8 mouse cellular contexts compared by ENCODE assay signal in genomic region chr14:60633961-60634864, GRCm38 (mm10). TPM values are rescaled to one million over a fixed set of nuclear protein-coding genes. Genes with fewer than 3 reads are reported as not detected.
A peak's percentile ranks its signal among the peaks of the same experiment; 100 is the strongest.
DNase-seq lines count a peak whose midpoint lies in the region; ATAC-seq lines count a peak whose summit lies in the region.

TSS of gene Spata13 (plus strand) at chr14:60634001.

- intact Hi-C loops in gastrocnemius, postnatal 14 days (cut with DNase I; ENCODE audit: low total_unique reads): no loop called here
- intact Hi-C loops in left cerebral cortex, postnatal 10 days (cut with DNase I): no loop called here

- ATAC-seq in megakaryocyte-erythroid progenitor cell, adult 5-6 weeks (replicated peaks; ENCODE audit: low FRiP score, low TSS enrichment, poor library complexity, severe bottlenecking): peak; percentile 92

- peak; percentile 94 to 96 for DNase-seq in adrenal gland, adult 18-20 months (ENCODE audit: low spot score in 2 of 2)
- DNase-seq in embryo, embryonic 10 days (ENCODE audit: low spot score): peak; percentile 98
- peak; percentile 80 for DNase-seq in gastrocnemius, postnatal 14 days
- DNase-seq in induced T-regulatory cell, adult 2 months (ENCODE audit: low read depth): peak; percentile 89
- DNase-seq in left cerebral cortex, postnatal 10 days (ENCODE audit: extremely low spot score in 1 of 2, low spot score in 2 of 2): peak; percentile 52 to 90
- peak; percentile 53 for DNase-seq in right cerebral cortex, postnatal 25 days
- DNase-seq in urinary bladder, postnatal 4 days (ENCODE audit: low spot score in 2 of 2): peak; percentile 87 to 91

RNA-seq across cellular contexts. Expression of gene Spata13, which starts in this region (rescaled TPM):
- 100 to 1,000 TPM in 1 of 2 experiments, 10 to 100 TPM in 1; 95.8 to 130 TPM for total RNA-seq in adrenal gland, adult 18-20 months (2021)
- total RNA-seq in gastrocnemius, postnatal 14 days (2021): 10 to 100 TPM in 1 of 2 experiments, 1 to 10 TPM in 1; 8.4 to 15.3 TPM
- 10 to 100 TPM; 15.8 to 18.9 TPM for total RNA-seq in left cerebral cortex, postnatal 10 days (2021)
- 1.7 and 2.7 TPM in 2 replicates for total RNA-seq in megakaryocyte-erythroid progenitor cell, adult 5-6 weeks (2014; fragmentation: Nextera tagmentation)
- total RNA-seq in megakaryocyte-erythroid progenitor cell, adult 5-6 weeks (2017): 3.0 and 3.4 TPM in 2 replicates

Comparison
In these comparisons a context has a peak if more than half of its experiments do, and no peak if none do; other contexts are left out.
1. Peak in every context shown above with its lines: DNase-seq and ATAC-seq.
2. RNA of gene Spata13 (total RNA-seq): 95.8 to 130 TPM in adrenal gland, adult 18-20 months; 15.8 to 18.9 TPM in left cerebral cortex, postnatal 10 days, 8.4 to 15.3 TPM in gastrocnemius, postnatal 14 days and 1.7 to 3.4 TPM in megakaryocyte-erythroid progenitor cell, adult 5-6 weeks; every median in the first group is over 4 times any median in the second.